Mouse (Mus musculus) G1E (cell line): ENCODE results near the gene Cgnl1.

ENCODE experiments used
- CTCF ChIP-seq: IDR thresholded peaks from 2 replicates; pipeline ENCODE4 v1.5.1; 2012; ENCODE audit warnings: low read depth, low read length, inconsistent platforms, mixed read lengths
- GATA1 ChIP-seq: IDR thresholded peaks from 2 replicates; pipeline ENCODE4 v1.6.1; 2012; ENCODE audit warnings: borderline replicate concordance, low read length, inconsistent platforms, mixed read lengths
- GATA2 ChIP-seq: IDR thresholded peaks from 2 replicates; pipeline ENCODE4 v1.6.1; 2012; ENCODE audit warnings: low read depth, low read length, inconsistent platforms, borderline replicate concordance
- TAL1 ChIP-seq: conservative IDR thresholded peaks from 2 replicates; pipeline ENCODE4 v1.6.1; 2012; ENCODE audit warnings: low read depth, low read length, inconsistent platforms, mixed read lengths

DNA sequence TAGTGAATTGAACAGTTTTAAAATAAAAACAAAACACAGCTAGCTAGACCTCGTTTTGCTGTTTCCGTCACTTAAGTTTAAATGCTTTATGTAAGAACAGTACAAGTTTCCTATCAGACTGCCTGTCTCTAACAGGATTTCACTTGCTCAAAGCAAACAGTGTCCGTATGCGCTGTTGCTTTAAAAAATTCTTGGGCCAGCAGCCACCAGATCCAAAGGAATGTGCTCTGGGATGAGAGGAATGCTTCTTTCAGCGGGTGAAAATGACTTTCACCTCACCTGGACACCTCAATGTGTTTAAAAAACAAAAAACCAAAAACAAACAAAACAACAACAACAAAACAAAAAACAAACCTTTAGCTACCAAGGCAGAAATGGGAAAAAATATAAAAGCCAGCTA lies 54.4 kb downstream of the Cgnl1 start:
- TF ChIP-seq GATA2, result no peak
- no peak for TF ChIP-seq CTCF
- no peak for TF ChIP-seq TAL1
- TF ChIP-seq GATA1, result no peak
